Mouse (Mus musculus) heart, postnatal 4 days (tissue): ENCODE measurements at regions not wholly inside any gene's neighbourhood (a gene's known extent, or its start where the extent isn't known, plus 50 kb on each side); places are given as distances from the start of the nearest gene placed in this dataset.

Experiments used
- DNase-seq: peaks from one replicate; pipeline ENCODE4 v3.0.0; 2021

GRCm38 (mm10) chr7:75063816-75064215 lies 245.2 kb downstream of the Sv2b start:
- DNase-seq, result no peak

GRCm38 (mm10) chr7:75050231-75050630 lies 258.8 kb downstream of the Sv2b start:
- no peak for DNase-seq

DNA sequence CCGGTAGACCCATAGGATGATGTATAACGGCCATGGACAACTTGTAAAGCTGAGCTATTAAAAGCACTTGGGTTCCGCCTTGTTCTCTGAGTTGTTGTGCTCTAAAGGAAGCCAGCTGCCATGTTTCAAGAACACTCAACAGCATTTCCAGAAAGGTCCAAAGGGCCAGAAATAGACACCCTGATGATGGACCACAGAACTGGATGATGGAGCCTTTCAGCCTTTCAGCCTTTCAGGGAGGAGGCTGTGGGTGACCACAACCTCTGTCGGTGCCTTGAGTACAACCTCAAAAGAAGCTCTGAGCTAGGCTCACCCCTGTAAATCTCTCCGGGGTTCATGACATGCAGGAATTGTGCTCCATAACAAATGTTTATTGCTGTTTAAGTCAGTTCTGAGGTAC lies 259.3 kb downstream of the Sv2b start:
- peak; percentile 6 for DNase-seq

DNA sequence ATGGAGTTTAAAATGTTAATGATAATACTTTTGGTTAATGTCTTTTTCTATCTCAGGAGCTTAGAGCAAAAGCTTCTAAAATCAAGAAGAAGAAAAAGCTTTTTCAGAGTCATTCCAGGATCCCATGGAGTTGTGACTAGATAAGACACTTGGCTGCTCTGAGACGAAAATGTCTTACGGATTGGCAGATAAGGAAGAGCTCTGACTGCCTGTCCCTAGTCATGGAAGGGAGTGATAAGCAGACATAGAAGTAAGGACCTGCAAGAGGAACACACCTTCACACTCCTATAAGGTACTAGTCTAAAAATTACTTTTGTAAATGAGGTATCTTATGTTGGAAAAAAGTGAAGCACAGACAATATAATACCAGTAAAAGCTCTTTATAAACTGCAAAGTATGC lies 260.2 kb downstream of the Sv2b start:
- DNase-seq, result no peak

DNA sequence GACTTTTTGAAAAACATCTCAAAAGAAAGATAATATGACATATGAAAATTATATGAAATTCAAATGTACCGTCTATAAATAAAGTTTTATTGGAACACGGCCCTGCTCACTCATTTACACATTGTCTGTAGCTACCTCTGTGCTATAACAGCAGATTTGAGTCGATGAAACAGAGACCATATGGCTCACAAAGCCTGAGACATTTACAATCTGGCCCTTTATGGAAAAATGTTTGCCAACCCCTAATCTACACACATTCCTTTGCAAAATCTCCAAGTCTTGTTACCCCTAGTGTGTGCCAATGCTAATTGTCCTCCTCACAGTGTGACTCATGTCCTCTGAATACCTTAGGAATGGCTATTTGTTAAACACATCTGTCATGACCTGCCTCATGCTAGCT lies 261.2 kb downstream of the Sv2b start:
- DNase-seq, result no peak

- DNase-seq, result no peak
Observed at GRCm38 (mm10) chr7:75040871-75041270, 268.2 kb downstream of the Sv2b start.

DNA sequence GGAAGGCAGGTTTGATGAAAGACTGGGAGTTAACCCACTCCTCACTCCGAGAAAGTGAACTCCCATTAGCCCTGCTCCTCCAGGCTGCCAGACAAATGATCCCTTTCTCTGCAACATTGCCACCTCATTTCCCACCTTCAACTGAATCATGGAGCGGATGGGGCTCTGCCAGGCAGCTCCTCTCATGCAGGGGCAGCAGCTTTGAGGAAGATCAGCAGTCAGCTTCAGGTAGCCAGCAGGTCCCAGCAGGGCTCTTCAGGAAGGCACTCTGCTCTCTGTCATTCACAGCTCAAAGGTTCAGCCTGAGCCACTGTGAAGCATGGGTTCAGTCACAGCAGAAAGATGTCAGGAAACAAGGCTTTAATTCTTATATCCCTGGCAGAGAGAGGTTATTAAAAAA lies 282.9 kb downstream of the Sv2b start:
- DNase-seq, result no peak

- no peak for DNase-seq
Observed at GRCm38 (mm10) chr7:75021966-75022365, 287.1 kb downstream of the Sv2b start.

DNA sequence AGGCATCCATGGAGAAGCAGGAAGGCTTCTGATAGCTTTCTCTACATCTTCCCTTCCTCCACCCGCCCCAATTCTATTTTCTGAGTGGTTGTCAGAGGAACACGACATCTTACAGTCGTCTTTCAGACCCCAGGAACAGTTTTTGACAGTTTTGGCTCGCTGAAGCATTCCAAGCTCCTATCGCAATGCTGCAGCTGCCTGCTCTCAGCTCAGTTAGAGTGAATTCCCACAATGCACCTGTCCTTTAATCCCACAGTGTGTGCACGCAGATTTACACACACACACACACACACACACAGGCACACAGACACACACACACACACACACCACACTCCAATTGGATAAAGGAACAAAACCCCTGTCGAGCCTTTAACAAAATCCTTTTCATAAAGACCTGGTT lies 290.4 kb downstream of the Sv2b start:
- peak; percentile 33 for DNase-seq

DNA sequence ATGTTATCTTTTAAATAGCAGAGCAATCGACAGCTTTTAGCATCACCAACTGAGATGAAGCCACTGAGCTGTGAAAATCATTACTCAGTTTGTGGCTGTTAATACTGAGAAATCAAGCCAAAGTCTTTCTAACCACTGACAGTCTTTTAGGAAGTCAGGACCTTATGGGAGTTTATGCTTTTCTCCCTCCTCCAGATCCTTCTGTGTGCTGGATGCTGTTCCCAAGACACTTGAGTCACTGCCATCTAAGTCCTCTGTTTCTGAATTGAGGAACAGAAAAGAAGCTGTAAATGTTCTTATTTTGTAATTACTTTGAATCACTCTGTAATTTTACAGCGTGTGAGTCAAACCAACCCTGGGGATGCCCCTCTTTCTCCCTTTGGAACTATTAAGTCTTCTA lies 300.6 kb downstream of the Sv2b start:
- no peak for DNase-seq

DNA sequence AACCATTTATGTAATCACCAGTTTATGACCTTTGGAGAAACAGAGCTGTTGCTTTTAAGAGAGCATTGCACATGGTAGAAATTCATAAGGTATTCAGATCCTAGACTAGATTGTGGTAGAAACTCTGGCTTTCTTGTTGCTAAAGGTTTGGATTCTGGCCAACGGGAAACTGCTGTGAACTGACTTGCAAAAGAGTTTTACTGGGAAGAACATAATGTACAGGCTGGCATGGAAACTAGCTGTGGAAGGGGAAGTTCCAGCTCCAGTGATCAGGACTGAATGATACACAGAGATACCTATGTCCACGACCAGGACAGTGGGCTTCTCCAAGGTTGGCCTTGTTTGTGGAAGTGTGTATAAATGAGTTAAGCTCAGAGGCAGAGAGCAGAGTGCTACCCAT lies 318.9 kb downstream of the Sv2b start:
- DNase-seq, result no peak

DNA sequence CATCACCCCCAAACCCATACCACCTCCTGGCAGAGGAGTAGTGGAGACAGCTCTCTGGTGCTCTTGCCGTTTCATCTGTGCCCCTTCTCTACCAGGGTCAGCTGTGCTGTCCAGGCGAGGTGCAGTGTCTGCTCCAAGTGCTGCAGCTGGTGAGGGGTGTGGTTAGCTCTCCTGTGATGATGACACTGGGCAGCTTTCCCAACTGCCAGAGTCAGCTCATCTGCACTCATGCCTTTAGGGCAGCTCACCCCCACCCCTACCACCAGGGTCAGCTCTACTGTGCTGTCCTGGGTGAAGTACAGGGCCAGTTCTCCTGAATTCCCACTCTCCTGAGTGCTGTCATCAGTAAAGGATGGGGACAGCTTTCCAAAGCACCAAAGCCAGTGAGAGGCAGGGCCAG lies 329.6 kb downstream of the Sv2b start:
- DNase-seq, result no peak

GRCm38 (mm10) chr7:74975986-74976385 lies 333.1 kb downstream of the Sv2b start:
- DNase-seq, result no peak

DNA sequence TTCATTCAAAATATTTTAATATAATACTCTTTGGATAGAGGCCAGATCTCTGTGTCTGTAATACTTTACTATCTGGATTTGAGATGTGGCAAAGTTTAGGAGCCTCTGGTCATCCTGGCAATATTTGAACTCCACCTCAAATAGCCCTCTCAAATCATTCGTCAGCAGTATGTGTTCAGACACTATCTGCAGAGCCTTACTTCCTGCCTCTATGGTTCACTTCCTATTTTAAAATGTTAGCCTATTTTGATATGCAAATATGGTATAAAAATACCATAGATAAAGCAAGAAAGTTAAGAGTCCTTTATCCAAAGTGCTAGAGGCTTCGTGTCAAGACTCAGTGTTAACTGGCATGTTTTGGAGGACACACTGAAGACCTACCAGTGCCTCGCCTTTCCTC lies 334.6 kb downstream of the Sv2b start:
- DNase-seq, result no peak

- no peak for DNase-seq
Observed at GRCm38 (mm10) chr7:74944421-74945098, 364.5 kb downstream of the Sv2b start.

GRCm38 (mm10) chr7:74942917-74943316 lies 366.1 kb downstream of the Sv2b start:
- no peak for DNase-seq

DNA sequence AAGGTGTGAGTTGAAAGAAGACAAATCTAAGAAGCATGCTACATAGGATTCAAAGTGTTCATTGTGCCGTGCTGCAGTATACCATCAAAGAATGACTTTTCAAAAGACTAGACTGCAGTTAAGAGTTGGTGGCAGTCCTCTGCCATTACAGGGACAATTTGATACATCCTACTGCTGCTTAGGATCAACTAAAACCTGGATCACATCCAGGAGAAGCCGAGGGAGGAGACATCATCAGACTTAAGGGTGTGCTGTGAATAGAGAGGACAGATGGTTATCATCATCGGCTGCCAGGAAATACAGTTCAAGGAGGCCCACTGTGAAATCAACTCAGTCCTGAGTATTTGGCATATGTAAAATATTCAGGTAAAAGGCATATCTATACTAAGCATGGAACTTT lies 366.9 kb downstream of the Sv2b start:
- no peak for DNase-seq

DNA sequence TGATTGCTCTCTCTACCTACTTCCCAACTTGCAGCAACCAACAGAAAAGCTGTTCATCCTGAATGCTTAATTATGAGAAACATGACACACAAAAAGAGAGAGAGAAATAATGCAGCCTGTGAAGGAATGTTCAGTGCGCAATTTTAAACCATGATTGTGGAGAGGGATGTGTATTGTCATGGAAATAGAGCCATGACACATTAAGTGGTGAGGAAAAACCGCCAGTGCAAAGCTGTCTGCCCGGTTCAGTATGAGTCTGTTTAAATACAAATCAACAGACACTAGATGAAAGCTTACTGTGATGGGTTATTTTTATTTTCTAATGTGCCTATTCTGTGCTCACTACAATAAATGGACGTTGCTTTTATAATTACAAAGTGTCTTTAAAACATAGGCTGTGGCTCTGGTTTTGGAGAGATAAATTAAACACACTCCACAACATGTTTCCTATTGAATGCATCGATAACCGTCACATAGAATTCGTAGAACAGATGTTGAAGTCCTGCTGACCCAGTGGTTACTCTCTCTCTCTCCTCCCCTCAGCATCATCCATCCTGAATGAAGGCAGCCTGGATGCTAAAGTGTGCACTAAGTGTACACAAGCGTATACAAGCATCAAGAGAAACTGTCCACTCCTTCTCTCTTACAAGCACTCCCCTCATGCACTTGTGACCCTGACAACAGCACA lies 374.7 kb upstream of the Slco3a1 start:
- no peak for DNase-seq

GRCm38 (mm10) chr7:74928226-74928927 lies 373.8 kb upstream of the Slco3a1 start:
- DNase-seq, result no peak

DNA sequence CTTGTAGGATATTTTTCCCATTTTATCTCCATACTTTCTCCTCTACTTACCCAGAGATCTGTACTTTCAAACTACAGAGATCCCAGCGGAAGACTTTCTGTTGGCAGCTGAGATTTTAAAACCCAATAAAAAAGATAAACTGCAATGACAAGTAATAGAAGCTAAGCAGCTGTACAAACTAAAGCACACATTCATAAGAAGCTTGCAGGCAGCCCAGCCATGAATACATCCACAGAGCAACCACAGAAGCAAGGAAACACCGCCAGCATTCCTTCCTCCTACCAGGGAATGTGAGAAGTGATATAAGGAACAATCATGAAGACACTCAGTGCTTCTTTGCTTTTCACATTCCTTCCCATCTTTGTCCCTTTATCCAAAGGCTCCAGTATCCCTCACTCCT lies 372.1 kb upstream of the Slco3a1 start:
- no peak for DNase-seq

- no peak for DNase-seq
Observed at GRCm38 (mm10) chr7:74924156-74924555, 369.6 kb upstream of the Slco3a1 start.

GRCm38 (mm10) chr7:74908311-74908962 lies 353.9 kb upstream of the Slco3a1 start:
- DNase-seq, result no peak

DNA sequence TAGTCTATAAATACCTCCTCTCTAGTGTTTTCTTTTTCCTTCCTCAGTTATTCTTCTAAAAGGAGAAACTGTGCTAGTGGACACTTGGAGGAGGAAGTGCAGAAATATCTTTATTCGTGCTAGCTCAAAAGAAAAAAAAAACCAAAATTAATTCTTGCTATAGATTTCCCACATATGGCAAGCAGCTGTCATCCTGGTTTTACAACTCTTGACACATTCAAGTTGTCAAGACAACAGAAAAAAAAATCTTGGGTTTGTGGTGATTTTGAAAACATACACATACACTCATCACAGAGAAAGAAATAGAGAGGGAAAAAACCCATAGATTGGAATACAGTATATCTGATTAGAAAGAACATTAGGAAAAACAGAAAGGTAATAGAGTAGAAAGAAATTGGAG lies 352.8 kb upstream of the Slco3a1 start:
- no peak for DNase-seq
